Mouse (Mus musculus) heart, postnatal 0 days (tissue): ENCODE data around the gene Nlrp2.

Experiments
- CTCF ChIP-seq: IDR thresholded peaks from 2 replicates; pipeline ENCODE4 v1.5.1; 2016; ENCODE audit warnings: antibody characterized with exemption, control low read depth, low read depth
- EP300 ChIP-seq: IDR thresholded peaks from 2 replicates; pipeline ENCODE4 v1.6.1; 2016; ENCODE audit warnings: antibody characterized with exemption, low read depth

DNA sequence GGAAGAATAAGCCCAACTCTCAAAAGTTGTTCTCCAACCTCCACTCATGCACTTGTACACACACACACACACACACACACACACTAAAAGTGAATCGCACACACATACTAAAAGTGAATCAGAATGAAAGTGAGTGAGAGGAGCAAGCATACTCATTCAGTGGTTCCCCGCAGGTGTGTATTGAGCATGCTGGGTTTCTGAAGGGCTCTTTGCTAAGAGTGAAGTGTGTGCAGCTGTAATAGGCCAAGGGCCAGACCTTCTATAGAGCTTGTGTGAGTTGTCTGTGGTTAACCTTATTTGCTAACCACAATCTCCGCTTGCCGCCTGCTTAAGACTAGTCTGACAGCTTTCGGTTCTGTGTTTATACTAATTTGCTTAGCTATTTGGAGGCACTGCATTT, 12.8 kb upstream of the Nlrp2 start:
- TF ChIP-seq EP300 (no peak), CTCF (no peak)
